Mouse (Mus musculus) embryonic facial prominence, embryonic 10.5 days (tissue): ENCODE measurements at regions not wholly inside any gene's neighbourhood (a gene's known extent, or its start where the extent isn't known, plus 50 kb on each side); places are given as distances from the start of the nearest gene placed in this dataset.

ENCODE experiments used
- DNase-seq: peaks from one replicate; pipeline ENCODE4 v3.0.0-alpha.2; 2017; ENCODE audit warnings: low spot score
- H3K27ac ChIP-seq: fragments of 300-500 bp; sonication (generic); replicated peaks from 2 replicates; pipeline ENCODE4 v1.5.1; 2016; ENCODE audit warnings: mild to moderate bottlenecking
- H3K27me3 ChIP-seq: fragments of 300-500 bp; sonication (generic); replicated peaks from 2 replicates; pipeline ENCODE4 v1.6.1; 2016; ENCODE audit warnings: low read depth, mild to moderate bottlenecking; ENCODE audit not compliant: poor library complexity, severe bottlenecking
- H3K36me3 ChIP-seq: fragments of 300-500 bp; sonication (generic); replicated peaks from 2 replicates; pipeline ENCODE4 v1.6.1; 2016; ENCODE audit warnings: mild to moderate bottlenecking, moderate library complexity
- H3K4me1 ChIP-seq: fragments of 300-500 bp; sonication (generic); 2 replicates; pipeline ENCODE4 v1.6.1; 2016
- H3K4me3 ChIP-seq: fragments of 300-500 bp; sonication (generic); 2 replicates; pipeline ENCODE4 v1.5.1; 2016; ENCODE audit warnings: mild to moderate bottlenecking, moderate library complexity
- H3K9me3 ChIP-seq: fragments of 300-500 bp; sonication (generic); 2 replicates; pipeline ENCODE4 v1.6.1; 2016; ENCODE audit warnings: mild to moderate bottlenecking
- WGBS: fragments of 180-500 bp; shearing (Covaris S2); methylation state at CpG from one replicate; pipeline ENCODE4 v1.1.7; 2016; 5-methylcytosine and 5-hydroxymethylcytosine counted together

- Histone ChIP-seq H3K27ac (no peak overlapping the region), H3K9me3 (no peaks in the 10 kb centered on the region), H3K4me3 (no peak overlapping the region), H3K4me1 (peaks cover 30% of the 10 kb centered on the region), H3K27me3 (peaks cover 7% of the 10 kb centered on the region; the same call in 1 of the 2 replicates), H3K36me3 (no peaks in the 10 kb centered on the region)
- 78% methylated on average over 7 of the region's 7 CpGs for WGBS
- no peak for DNase-seq
These were observed 119.0 kb upstream of the Smyd2 start for GRCm38 (mm10) chr1:190041096-190041706.

- Histone ChIP-seq H3K36me3 (no peaks in the 10 kb centered on the region), H3K9me3 (no peaks in the 10 kb centered on the region), H3K27ac (no peak overlapping the region), H3K4me1 (peaks cover 32% of the 10 kb centered on the region), H3K4me3 (no peak overlapping the region), H3K27me3 (no peaks in the 10 kb centered on the region; the same call in 1 of the 2 replicates)
- 38% methylated on average over 5 of the region's 5 CpGs for WGBS
- no peak for DNase-seq
These were observed 115.9 kb upstream of the Smyd2 start for GRCm38 (mm10) chr1:190038046-190038445.

- no peaks in the 10 kb centered on the region for H3K9me3 ChIP-seq
- no peaks in the 10 kb centered on the region; the same call in 1 of the 2 replicates for H3K27me3 ChIP-seq
- 50% methylated on average over 6 of the region's 6 CpGs for WGBS
- DNase-seq: no peak
- H3K27ac ChIP-seq: no peak overlapping the region
- H3K4me1 ChIP-seq: peaks cover 32% of the 10 kb centered on the region
- H3K36me3 ChIP-seq: no peaks in the 10 kb centered on the region
- H3K4me3 ChIP-seq: no peak overlapping the region
These were observed 114.6 kb upstream of the Smyd2 start for GRCm38 (mm10) chr1:190036726-190037125.

- DNase-seq: no peak
- Histone ChIP-seq H3K4me3 (no peak overlapping the region), H3K9me3 (no peaks in the 10 kb centered on the region), H3K27me3 (no peaks in the 10 kb centered on the region; the same call in 1 of the 2 replicates), H3K27ac (no peak overlapping the region), H3K36me3 (no peaks in the 10 kb centered on the region), H3K4me1 (peaks cover 32% of the 10 kb centered on the region)
- WGBS: 89% methylated on average over 11 of the region's 11 CpGs
These were observed 113.8 kb upstream of the Smyd2 start for GRCm38 (mm10) chr1:190035935-190036334.

- Histone ChIP-seq H3K36me3 (no peaks in the 10 kb centered on the region), H3K27me3 (no peaks in the 10 kb centered on the region; the same call in 1 of the 2 replicates), H3K4me3 (no peak overlapping the region), H3K27ac (no peak overlapping the region), H3K9me3 (no peaks in the 10 kb centered on the region), H3K4me1 (peaks cover 32% of the 10 kb centered on the region)
- DNase-seq: no peak
- 55% methylated on average over 5 of the region's 5 CpGs for WGBS
These were observed 111.9 kb upstream of the Smyd2 start for GRCm38 (mm10) chr1:190034091-190034490.

GRCm38 (mm10) chr1:190027536-190027935 is 105.4 kb upstream of the Smyd2 start:
- Histone ChIP-seq H3K27me3 (no peaks in the 10 kb centered on the region), H3K9me3 (no peaks in the 10 kb centered on the region), H3K4me3 (no peak overlapping the region), H3K4me1 (peaks cover 9% of the 10 kb centered on the region), H3K27ac (no peak overlapping the region), H3K36me3 (no peaks in the 10 kb centered on the region)
- whole genome bisulfite sequencing: 50% methylated on average over 8 of the region's 8 CpGs
- no peak for DNase-seq

GRCm38 (mm10) chr1:190009466-190009865 is 87.3 kb upstream of the Smyd2 start:
- DNase-seq: no peak
- 73% methylated on average over 6 of the region's 6 CpGs for WGBS
- no peak overlapping the region for H3K27ac ChIP-seq

GRCm38 (mm10) chr1:190007271-190007670 is 85.1 kb upstream of the Smyd2 start:
- no peak overlapping the region for H3K4me3 ChIP-seq
- H3K36me3 ChIP-seq: no peaks in the 10 kb centered on the region
- peaks cover 12% of the 10 kb centered on the region; the same call in 1 of the 2 replicates for H3K27me3 ChIP-seq
- peaks cover 19% of the 10 kb centered on the region for H3K4me1 ChIP-seq
- no peak overlapping the region for H3K27ac ChIP-seq
- no peak for DNase-seq
- H3K9me3 ChIP-seq: no peaks in the 10 kb centered on the region
- 58% methylated on average over 7 of the region's 7 CpGs for WGBS

More at GRCm38 (mm10) chr1:190009466-190009865, 87.3 kb upstream of the Smyd2 start:
- Histone ChIP-seq H3K36me3 (no peaks in the 10 kb centered on the region), H3K9me3 (no peaks in the 10 kb centered on the region), H3K4me3 (no peak overlapping the region), H3K27me3 (peaks cover 12% of the 10 kb centered on the region; the same call in 1 of the 2 replicates), H3K4me1 (peaks cover 19% of the 10 kb centered on the region)

GRCm38 (mm10) chr1:190001084-190001483 is 78.9 kb upstream of the Smyd2 start:
- WGBS: 62% methylated on average over 4 of the region's 4 CpGs
- no peak for DNase-seq
- no peaks in the 10 kb centered on the region for H3K36me3 ChIP-seq

GRCm38 (mm10) chr1:189993706-189994105 is 71.5 kb upstream of the Smyd2 start:
- Histone ChIP-seq H3K27ac (no peak overlapping the region), H3K36me3 (no peaks in the 10 kb centered on the region), H3K9me3 (no peaks in the 10 kb centered on the region), H3K4me3 (no peak overlapping the region), H3K27me3 (peaks cover 6% of the 10 kb centered on the region), H3K4me1 (peaks cover 16% of the 10 kb centered on the region; the same call in 1 of the 2 replicates)
- 60% methylated on average over 5 of the region's 5 CpGs for WGBS
- DNase-seq: no peak

More at GRCm38 (mm10) chr1:190001084-190001483, 78.9 kb upstream of the Smyd2 start:
- H3K9me3 ChIP-seq: no peaks in the 10 kb centered on the region
- peaks cover 6% of the 10 kb centered on the region for H3K4me1 ChIP-seq
- no peaks in the 10 kb centered on the region for H3K27me3 ChIP-seq
- no peak overlapping the region for H3K27ac ChIP-seq
- H3K4me3 ChIP-seq: no peak overlapping the region

- no peak overlapping the region for H3K4me3 ChIP-seq
- no peaks in the 10 kb centered on the region for H3K36me3 ChIP-seq
- peaks cover 16% of the 10 kb centered on the region; the same call in 1 of the 2 replicates for H3K4me1 ChIP-seq
- H3K27me3 ChIP-seq: peaks cover 10% of the 10 kb centered on the region
- H3K9me3 ChIP-seq: no peaks in the 10 kb centered on the region
- DNase-seq: no peak
- WGBS: 92% methylated on average over 3 of the region's 3 CpGs
- H3K27ac ChIP-seq: no peak overlapping the region
These were observed 71.1 kb upstream of the Smyd2 start for GRCm38 (mm10) chr1:189993221-189993620.

GRCm38 (mm10) chr1:189991089-189991488 is 68.9 kb upstream of the Smyd2 start:
- Histone ChIP-seq H3K27me3 (peaks cover 11% of the 10 kb centered on the region), H3K9me3 (no peaks in the 10 kb centered on the region), H3K4me3 (no peak overlapping the region), H3K4me1 (peaks cover 16% of the 10 kb centered on the region; the same call in 1 of the 2 replicates), H3K36me3 (no peaks in the 10 kb centered on the region), H3K27ac (no peak overlapping the region)
- no peak for DNase-seq
- 86% methylated on average over 3 of the region's 3 CpGs for WGBS

- Histone ChIP-seq H3K27me3 (peaks cover 11% of the 10 kb centered on the region), H3K36me3 (no peaks in the 10 kb centered on the region), H3K4me3 (no peak overlapping the region), H3K9me3 (no peaks in the 10 kb centered on the region), H3K4me1 (peaks cover 16% of the 10 kb centered on the region; the same call in 1 of the 2 replicates), H3K27ac (no peak overlapping the region)
- DNase-seq: no peak
- whole genome bisulfite sequencing: 56% methylated on average over 11 of the region's 11 CpGs
These were observed 68.0 kb upstream of the Smyd2 start for GRCm38 (mm10) chr1:189990046-189990622.
